Mouse (Mus musculus): Measurements from ENCODE around the gene Gspt2. TPM values are rescaled to one million over a fixed set of nuclear protein-coding genes. Genes with fewer than 3 reads are reported as not detected.
"Not testable (repeated sequence)": the region's sequence is repeated elsewhere in the genome, so short reads cannot be mapped to it uniquely, and the experiment has no call there.

Gene Gspt2
- polyA plus RNA-seq, 1 experiment = 1.6 TPM

DNA sequence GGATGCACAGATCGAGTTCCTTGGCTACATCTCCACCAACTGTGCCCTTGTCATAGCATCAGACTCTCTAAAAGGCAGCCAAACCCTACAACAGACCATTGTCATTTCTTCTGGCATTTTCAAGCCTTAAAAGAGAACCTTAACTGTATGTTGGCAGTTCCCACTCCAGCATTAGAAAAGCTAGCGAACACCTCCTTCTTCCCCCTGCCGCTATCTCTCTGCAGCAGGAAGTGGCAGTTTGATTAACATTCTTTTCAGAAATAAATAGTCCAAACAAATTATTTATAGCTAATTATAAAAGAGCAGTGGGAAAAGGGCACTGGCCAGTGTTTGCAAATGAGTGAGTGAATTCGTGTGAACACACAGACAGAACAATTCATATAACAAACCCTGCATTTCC lies 34.9 kb downstream of the Gspt2 start:
- Histone ChIP-seq H3K27me3 (ENCODE audit: control insufficient read depth, insufficient read depth, insufficient read length) (no peaks in the 10 kb centered on the region), H3ac (ENCODE audit: control insufficient read depth, insufficient read length) (no peak overlapping the region), H3K4me2 (ENCODE audit: low read depth) (no peak overlapping the region), H3K36me3 (ENCODE audit: control insufficient read depth, insufficient read depth) (no peaks in the 10 kb centered on the region), H3K4me3 (no peak overlapping the region), H3K79me2 (ENCODE audit: control insufficient read depth, insufficient read depth) (no peaks in the 10 kb centered on the region)
- TF ChIP-seq E2F4 (IDR thresholded peaks at IDR 0.05; ENCODE audit: insufficient read depth) = no peak
- TF ChIP-seq TCF12 (IDR thresholded peaks at IDR 0.05; ENCODE audit: insufficient read depth, poor library complexity, severe bottlenecking) = no peak
- TF ChIP-seq CEBPB (IDR thresholded peaks at IDR 0.05; ENCODE audit: insufficient read depth, poor library complexity, severe bottlenecking) = no peak
- no peak for TF ChIP-seq SRF (IDR thresholded peaks at IDR 0.05; ENCODE audit: control insufficient read depth, insufficient read length, low read depth)
- no peak for TF ChIP-seq USF1 (IDR thresholded peaks at IDR 0.05; ENCODE audit: low read depth)
- no peak for TF ChIP-seq REST (IDR thresholded peaks at IDR 0.05; ENCODE audit: insufficient read depth, insufficient read length)
- TF ChIP-seq MAX (IDR thresholded peaks at IDR 0.05; ENCODE audit: low read depth) = no peak
- TF ChIP-seq MYOG (IDR thresholded peaks at IDR 0.05; ENCODE audit: control insufficient read depth in 1 of 3, insufficient read depth in 1 of 3, insufficient read length in 2 of 3, low read depth in 2 of 3) = no peak
- no peak for TF ChIP-seq TCF3 (IDR thresholded peaks at IDR 0.05; ENCODE audit: insufficient read length, low read depth)
- TF ChIP-seq MYOD1 (IDR thresholded peaks at IDR 0.05; ENCODE audit: control insufficient read depth in 1 of 3, insufficient read length in 2 of 3, low read depth in 2 of 3) = no peak
- TF ChIP-seq POLR2A (IDR thresholded peaks at IDR 0.05; ENCODE audit: insufficient read length, low read depth) = no peak
- no peak for TF ChIP-seq POLR2AphosphoS2 (IDR thresholded peaks at IDR 0.05; ENCODE audit: insufficient read length, low read depth)

DNA sequence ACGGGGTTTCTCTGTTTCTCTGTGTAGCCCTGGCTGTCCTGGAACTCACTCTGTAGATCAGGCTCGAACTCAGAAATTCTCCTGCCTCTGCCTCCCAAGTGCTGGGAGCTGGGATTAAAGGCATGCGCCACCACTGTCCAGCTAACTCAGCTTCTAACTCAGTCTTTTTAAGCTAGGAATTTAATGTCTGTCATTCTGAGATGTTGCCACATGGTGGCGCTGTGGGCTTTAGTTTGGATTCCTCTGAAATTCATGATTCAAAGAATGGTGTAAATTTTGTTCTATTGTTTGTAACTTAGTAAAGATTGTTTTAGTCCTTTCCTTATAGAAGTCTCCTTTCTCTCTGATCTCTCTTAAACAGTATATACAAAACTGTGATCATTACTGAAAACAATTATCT lies 39.1 kb downstream of the Gspt2 start:
- Histone ChIP-seq H3ac (ENCODE audit: control insufficient read depth, insufficient read length) (no peak overlapping the region), H3K36me3 (ENCODE audit: control insufficient read depth, insufficient read depth) (no peaks in the 10 kb centered on the region), H3K79me2 (ENCODE audit: control insufficient read depth, insufficient read depth) (no peaks in the 10 kb centered on the region), H3K4me3 (no peak overlapping the region), H3K27me3 (ENCODE audit: control insufficient read depth, insufficient read depth, insufficient read length) (no peaks in the 10 kb centered on the region), H3K4me2 (ENCODE audit: low read depth) (no peak overlapping the region)
- no peak for TF ChIP-seq MAX (IDR thresholded peaks at IDR 0.05; ENCODE audit: low read depth)
- no peak for TF ChIP-seq E2F4 (IDR thresholded peaks at IDR 0.05; ENCODE audit: insufficient read depth)
- TF ChIP-seq TCF12 (IDR thresholded peaks at IDR 0.05; ENCODE audit: insufficient read depth, poor library complexity, severe bottlenecking) = no peak
- no peak for TF ChIP-seq USF1 (IDR thresholded peaks at IDR 0.05; ENCODE audit: low read depth)
- no peak for TF ChIP-seq TCF3 (IDR thresholded peaks at IDR 0.05; ENCODE audit: insufficient read length, low read depth)
- no peak for TF ChIP-seq SRF (IDR thresholded peaks at IDR 0.05; ENCODE audit: control insufficient read depth, insufficient read length, low read depth)
- TF ChIP-seq REST (IDR thresholded peaks at IDR 0.05; ENCODE audit: insufficient read depth, insufficient read length) = no peak
- no peak for TF ChIP-seq CEBPB (IDR thresholded peaks at IDR 0.05; ENCODE audit: insufficient read depth, poor library complexity, severe bottlenecking)
- no peak for TF ChIP-seq POLR2AphosphoS2 (IDR thresholded peaks at IDR 0.05; ENCODE audit: insufficient read length, low read depth)
- TF ChIP-seq MYOD1 (IDR thresholded peaks at IDR 0.05; ENCODE audit: control insufficient read depth in 1 of 3, insufficient read length in 2 of 3, low read depth in 2 of 3) = no peak
- TF ChIP-seq POLR2A (IDR thresholded peaks at IDR 0.05; ENCODE audit: insufficient read length, low read depth) = no peak
- TF ChIP-seq MYOG (IDR thresholded peaks at IDR 0.05; ENCODE audit: control insufficient read depth in 1 of 3, insufficient read depth in 1 of 3, insufficient read length in 2 of 3, low read depth in 2 of 3) = no peak

DNA sequence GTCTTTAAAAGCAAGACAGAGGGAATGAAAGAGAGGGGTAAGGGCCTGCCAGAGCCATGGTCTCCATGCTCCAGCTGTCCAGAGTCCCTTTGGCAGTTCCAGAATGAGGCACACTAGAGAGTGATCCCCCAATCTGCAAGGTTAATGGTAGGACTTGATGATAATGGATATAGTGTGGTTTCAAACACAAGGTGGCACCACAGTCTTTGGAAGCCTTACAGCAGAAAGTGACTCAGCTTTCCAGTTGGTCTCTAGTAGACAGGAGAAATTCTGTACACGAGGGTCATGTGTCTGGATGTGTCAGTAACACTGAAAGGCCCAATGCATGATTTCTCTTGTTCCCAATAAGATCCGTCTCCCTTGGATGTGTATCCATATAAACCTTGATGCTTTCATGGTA lies 45.7 kb downstream of the Gspt2 start:
- not testable (repeated sequence) for H3K27me3 ChIP-seq (ENCODE audit: control insufficient read depth, insufficient read depth, insufficient read length); H3K79me2 ChIP-seq (ENCODE audit: control insufficient read depth, insufficient read depth); H3K4me2 ChIP-seq (ENCODE audit: low read depth)

DNA sequence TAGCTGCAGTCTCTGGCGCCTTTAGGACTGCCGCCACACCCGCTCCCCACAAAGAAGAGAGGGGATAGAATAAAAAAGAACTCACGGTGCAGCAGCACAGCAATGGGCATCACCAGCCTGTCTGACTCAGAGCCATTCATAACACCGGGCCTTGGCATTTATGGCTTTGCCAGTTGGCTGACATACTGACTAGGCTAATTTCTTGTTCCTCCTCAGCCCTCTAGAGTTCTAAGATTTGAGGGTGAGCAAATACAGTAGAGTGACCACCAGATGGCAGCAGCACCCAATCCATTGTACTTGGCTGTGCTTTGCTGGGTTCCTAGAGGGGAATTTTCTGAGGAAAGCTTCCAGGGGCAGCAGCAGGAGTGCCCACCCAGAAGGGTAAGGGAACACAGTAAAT lies 53.7 kb downstream of the Gspt2 start:
- not testable (repeated sequence) for H3K79me2 ChIP-seq (ENCODE audit: control insufficient read depth, insufficient read depth); H3ac ChIP-seq (ENCODE audit: control insufficient read depth, insufficient read length); H3K4me2 ChIP-seq (ENCODE audit: low read depth); H3K4me3 ChIP-seq; H3K27me3 ChIP-seq (ENCODE audit: control insufficient read depth, insufficient read depth, insufficient read length); H3K36me3 ChIP-seq (ENCODE audit: control insufficient read depth, insufficient read depth)

More for the DNA sequence above, 45.7 kb downstream of the Gspt2 start:
- H3K36me3 ChIP-seq (ENCODE audit: control insufficient read depth, insufficient read depth); H3ac ChIP-seq (ENCODE audit: control insufficient read depth, insufficient read length); H3K4me3 ChIP-seq: not testable (repeated sequence)

Other genes starting within 250 kb of the Gspt2 start
- 361 TPM for gene Maged1, start 93.9 kb upstream of the Gspt2 start, polyA plus RNA-seq (2012; fragmentation: generic; extraction: Trizol)
- 1.6 TPM for gene Zxdb, start 88.5 kb downstream of the Gspt2 start, polyA plus RNA-seq (2012; fragmentation: generic; extraction: Trizol)